Mouse (Mus musculus) kidney, postnatal 25 days (tissue): ENCODE measurements around the gene Trappc6b.
A peak's percentile ranks its signal among the peaks of the same experiment; 100 is the strongest.

Experiments
- DNase-seq, 2 experiments: peaks; one replicate each; pipeline ENCODE4 v3.0.0; 2021; ENCODE audit warnings: mixed read lengths in 2 of 2

Gene Trappc6b

DNA sequence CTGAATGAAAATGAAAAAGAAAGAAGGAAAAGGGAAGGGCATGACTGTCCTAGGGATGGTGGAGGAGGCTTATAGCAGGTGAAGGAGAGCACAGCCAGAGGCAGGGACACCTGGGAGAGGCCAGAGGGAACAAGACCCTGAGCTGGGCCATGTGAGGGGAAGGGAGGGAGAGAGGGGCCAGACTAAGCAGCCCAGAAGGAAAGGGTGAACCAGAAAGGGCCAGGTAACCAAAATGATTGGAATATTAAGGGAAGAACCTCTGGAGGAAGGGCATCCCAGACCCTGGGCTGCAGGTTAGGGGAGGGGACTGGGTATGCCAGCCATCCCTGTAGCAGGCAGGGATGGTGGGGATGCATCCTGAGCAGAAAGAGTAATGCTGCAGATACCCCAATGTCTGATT is 7.3 kb downstream of the Trappc6b start:
- no peak for DNase-seq

DNA sequence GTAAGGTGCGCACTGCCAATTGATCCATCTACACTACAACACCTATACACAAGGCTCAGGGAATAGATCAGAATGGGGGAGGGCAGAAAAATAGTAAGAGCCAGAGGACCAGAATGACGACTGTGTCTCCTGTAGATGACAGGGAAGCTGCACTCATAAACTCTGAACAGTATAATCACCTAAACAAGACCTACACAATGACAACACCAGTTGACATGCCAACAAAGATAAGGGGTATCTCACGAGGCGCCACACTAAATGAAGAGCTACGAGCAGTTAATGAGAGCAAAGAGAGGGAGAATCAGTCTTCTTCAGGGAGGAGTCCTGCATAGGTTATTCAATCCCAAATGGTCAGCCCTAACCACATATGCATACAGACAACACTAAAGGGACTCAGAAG is 8.1 kb downstream of the Trappc6b start:
- DNase-seq = no peak

DNA sequence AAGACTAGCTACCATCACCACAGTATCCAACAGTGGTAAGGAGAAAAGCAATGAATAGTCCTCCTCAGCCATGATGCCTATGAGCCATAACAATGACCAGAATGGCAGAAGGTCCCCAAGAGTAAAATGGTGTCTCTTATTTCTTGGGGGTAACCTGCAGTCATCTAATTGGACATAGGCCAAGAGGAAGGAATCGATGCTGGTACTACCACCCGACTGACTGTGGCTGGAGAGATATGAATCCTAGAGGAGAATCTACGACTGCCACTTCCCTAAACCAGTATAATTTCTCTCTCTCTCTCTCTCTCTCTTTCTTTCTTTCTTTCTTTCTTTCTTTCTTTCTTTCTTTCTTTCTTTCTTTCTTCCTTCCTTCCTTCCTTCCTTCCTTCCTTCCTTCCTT is 8.8 kb downstream of the Trappc6b start:
- no peak for DNase-seq

DNA sequence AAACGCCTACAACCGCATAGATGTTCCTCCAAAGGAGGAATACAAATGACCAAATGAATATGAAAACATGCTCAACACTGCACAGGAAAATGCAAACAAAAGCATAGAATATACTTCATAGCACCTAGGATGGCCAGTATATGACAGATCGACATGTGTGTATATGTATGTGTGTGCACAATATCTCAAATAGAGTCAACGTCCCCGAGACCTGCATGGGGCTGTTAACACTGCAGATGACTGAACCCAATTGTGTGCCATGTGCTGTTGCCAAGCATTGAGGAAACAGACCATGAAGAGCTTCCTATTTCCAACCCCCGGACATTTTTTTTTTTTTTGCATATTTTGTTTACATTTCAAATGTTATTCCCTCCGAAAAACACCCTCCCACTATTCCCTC is 20.4 kb downstream of the Trappc6b start:
- no peak for DNase-seq

DNA sequence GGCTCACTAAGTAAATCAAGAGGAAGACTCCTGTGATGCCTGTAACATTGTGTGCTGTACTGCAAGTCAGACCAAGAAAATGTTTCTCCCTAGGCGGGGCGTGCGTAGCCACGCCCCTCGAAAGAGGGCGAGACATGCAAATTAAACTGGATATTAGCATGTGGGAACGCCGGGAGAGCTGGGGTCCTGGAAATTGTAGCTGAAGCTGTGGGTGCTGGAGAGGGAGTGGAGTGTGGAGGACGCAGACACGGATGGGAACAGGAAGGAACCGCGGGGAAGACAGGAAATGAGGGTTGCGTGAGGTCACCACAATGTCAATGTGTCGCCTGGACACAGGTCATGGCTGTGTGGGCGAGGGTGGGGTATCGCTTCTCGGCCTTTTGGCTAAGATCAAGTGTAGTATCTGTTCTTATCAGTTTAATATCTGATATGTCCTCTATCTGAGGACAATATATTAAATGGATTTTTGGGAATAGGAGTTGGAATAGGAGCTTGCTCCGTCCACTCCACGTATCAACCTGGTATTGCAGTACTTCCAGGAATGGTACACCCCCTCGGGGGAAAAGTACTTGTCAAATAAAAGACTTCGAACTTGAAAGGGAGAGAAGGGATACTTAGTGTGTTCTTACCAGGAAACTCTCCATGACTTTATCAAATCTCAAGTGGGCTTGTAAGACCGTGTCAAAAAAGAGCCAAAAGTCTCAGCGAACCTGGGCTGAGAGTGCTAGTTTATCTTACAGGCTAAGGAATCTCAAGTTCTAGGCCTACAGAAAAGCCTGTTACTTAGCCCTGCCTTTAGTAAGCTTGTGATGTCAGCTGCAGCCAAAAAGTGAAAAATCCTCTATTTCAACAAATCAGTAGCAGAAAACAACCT is 21.1 kb downstream of the Trappc6b start:
- DNase-seq = peak; percentile 27 to 59

DNA sequence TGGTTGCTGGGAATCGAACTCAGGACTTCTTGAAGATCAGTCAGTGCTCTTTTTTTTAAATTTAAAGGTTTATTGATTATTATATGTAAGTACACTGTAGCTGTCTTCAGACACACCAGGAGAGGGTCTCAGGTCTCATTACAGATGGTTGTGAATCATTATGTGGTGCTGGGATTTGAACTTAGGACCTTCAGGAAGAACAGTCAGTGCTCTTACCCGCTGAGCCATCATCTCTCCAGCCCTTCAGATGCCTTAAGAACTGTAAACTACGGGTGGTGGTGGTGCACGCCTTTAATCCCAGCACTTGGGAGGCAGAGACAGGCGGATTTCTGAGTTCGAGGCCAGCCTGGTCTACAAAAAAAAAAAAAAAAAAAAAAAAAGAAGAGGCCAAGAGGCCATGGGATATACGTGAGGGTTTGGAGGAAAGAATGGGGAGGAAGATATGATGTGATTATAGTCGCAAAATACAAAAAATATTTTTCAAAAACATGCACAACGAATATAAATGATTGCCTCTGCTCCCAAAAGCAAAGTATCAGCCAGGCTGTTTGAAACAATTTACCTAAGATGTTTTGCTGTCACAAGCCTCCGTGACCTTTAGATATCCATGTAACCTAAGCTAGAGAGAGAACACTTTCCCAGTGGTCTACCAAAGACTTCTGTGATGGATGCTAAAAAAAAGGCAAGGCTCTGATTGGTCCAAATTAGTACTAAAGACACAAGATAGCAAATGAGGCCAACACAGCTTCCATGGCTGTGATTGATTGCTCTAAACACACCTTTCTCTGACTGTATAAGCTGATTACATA is 21.9 kb downstream of the Trappc6b start:
- DNase-seq = no peak

DNA sequence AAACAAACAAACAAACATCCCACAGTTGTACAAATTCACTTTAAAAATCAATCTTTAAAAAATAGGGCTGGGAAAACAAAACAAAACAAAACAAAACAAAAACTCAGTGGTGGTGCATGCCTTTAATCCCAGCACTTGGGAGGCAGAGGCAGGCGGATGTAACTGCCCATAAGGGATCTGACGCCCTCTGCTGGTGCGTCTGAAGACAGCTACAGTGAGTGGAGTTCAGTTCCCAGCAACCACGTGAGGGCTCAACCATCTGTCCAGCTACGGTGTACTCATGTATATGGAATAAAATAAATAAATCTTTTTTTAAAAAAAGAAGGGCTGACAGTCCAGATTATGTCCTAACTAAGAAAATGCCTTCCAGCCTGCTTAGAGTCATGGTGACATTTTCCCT is 29.2 kb downstream of the Trappc6b start:
- peak in 1 of 2 experiments; percentile 12 for DNase-seq

DNA sequence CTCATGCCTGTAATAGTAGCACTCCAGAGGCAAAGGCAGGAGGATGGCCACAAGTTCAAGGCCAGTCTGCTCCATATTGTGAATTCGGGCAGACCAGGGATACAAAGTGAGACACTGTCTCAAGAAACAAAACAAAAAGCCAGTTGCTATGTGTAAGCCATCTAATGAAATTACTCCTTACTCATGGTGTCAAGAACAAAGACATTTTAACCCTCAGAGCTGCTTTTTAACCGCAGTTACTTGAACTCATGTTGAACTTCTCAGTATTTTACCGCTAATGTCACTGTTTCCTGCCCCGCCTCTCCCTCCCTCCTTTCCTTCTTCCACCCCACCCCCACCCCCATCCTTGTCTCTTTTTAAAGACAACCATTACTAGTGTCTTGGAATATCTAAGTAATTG is 40.0 kb downstream of the Trappc6b start:
- DNase-seq = no peak

DNA sequence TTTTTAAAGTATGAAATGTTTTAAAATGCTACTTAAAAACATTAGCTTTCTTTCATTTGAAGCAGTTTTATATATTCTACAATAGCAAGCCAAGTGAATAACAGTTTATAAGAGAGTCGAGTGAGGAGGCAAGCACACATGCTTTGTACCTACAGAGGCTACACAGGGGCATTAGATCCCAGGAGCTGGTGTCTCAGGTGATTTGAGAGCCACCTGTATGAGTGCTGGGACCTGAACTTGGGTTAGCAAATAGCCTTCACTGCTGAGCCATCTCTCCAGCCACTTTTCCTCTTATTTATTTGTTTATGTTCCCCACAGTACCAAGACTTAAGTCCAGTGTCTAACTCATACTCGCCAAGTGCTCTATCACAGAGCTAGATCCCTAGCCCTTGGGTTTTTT is 41.4 kb downstream of the Trappc6b start:
- DNase-seq = no peak

DNA sequence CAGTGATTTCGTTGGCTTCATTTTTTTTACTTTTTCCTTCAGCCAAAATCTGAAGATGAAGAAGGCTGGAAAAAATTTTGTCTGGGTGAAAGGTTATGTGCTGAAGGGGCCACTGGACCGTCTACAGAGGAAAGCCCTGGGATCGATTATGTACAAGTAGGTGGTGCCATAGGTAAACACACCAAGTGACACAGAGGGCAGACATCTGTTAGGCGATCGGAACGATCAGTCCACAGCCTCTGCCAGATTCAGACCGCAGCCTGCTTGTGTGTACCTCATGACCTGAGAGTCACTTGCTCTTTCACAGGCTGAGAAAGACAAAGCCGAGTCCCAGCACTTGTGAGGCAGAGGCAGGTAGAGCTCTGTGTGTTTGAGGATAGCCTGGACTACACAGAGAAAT is 43.3 kb downstream of the Trappc6b start:
- DNase-seq = no peak

DNA sequence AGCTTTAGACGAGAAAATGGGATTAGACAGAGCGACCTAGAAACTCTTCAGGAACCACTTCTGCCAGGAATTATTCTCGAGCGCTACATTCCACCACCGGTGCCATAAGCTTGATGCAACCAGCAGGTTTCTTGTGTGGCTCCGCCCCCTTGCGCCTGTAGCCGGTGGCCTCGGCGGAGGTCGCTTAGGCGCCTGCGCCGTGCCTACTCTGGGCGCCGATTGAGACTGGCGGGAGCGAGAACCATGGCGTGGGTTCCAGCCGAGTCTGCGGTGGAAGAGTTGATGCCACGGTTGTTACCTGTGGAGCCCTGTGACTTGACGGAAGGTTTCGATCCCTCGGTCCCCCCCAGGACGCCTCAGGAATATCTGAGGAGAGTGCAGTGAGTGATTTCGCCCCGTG is 48.0 kb downstream of the Trappc6b start, which contains the start of gene Gemin2:
Gene Gemin2, plus strand, starts transcription at position 160 of the 400 bp plus-strand sequence.
- DNase-seq = peak; percentile 95 to 97

DNA sequence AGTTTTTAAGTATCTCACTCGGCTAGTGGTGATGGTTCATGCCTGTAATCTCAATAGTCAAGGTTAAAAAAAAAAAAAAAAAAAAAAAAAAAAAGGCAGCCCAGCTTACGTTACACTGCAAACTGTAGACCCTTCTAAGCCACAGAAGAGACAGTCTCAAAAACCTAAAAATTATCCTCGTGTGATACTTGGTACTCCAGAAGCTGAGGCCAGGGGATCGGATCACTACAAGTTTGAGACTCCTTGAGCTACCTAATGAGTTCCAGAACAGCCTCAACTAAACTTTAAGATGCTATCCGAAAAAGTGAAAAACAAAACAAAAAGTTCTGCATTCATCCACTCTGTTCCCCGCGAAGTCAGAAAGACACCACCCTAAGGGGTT is 48.6 kb downstream of the Trappc6b start:
- DNase-seq = peak in 1 of 2 experiments; percentile 2

DNA sequence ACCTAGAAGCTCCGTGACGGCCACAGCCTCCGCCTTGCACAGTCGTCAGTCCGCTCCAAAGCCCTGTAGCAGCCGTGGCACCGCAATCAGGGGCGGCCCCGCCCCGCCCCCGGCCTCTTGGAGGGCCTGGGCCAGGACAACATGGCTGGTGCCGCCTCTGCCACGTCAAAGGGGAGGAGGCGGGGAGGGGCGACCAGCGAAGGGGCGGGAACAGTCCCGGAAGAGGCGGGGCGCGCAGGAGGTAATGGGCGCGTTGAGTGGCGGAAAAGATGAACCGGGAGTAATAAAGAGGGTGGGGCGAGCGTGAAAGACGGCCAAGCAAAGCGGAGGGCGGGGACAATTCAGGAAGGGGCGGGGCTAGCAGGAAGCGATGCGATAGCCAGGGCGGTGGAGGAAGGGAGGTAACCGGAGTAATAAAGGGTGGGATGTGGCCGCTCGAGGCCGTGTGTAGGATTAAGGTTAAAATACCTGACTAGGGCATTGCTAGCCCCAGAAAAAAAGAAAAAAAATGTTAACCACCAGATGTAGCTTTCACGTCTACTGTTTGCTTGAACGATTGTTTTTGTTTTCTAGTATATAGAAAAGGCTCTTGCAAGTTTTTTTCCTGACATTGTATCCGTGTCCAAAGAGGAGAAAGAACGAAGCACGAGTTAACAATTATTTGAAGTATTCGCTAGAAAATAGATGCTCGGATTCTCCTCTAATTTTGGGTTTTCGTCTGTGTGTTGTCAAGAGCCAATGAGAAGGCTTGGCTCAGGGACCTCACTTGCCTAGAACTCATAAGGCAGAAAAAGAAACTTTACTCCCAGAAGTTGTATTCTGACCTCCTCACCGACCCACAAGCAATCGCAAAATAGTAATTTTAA is 49.2 kb downstream of the Trappc6b start, which contains the start of gene Sec23a:
Gene Sec23a, minus strand, starts transcription at position 174 of the 866 bp plus-strand sequence.
- DNase-seq = peak; percentile 99

DNA sequence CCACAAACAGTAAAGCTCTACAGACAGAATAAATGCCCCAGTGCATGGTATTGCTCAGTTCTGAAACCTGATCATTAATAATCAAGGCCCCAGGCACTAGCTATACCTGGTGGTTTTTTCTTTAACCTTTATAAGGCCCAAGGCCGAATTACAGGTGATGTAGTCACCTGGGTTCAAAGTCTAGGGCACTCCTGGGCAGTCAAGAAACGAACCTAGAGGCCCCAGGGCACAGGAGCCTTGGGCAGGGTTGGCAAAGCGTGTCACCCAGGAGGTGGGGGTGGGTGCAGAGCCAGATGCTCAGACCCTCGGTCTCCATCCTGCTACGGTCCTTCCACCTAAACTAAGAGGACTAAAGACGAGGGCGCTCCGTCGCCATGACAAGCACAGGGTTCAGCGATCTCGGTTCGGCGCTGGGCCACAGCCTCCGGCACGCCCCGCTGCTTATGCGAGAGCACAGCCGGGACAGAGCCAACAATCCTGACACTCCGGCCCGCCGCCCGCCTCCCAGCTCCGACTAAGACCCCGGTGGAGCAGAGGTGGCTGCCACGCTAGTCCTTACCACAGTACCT is 49.9 kb downstream of the Trappc6b start:
- DNase-seq = no peak

DNA sequence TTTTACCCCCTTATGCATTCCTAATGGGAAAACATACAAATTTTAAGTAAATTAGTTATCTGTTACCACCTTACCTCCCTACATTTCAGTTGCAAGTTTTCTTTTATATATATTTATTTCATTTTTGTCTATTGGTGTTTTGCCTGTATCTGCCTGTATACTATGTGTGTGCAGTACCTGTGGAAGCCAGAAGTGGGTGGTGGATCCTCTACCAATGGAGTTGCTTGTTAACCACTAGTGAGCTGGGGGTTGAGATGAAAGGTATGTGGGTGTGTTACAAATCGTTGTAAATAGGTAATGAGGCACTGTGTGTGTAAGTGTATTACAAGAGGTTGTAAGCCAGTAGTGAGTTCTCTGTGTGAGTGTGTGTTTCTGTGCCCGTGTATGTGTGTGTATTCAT is 50.8 kb downstream of the Trappc6b start:
- DNase-seq = peak in 1 of 2 experiments; percentile 31
